Mouse (Mus musculus) urinary bladder, postnatal 10 days (tissue): ENCODE measurements at regions not wholly inside any gene's neighbourhood (a gene's known extent, or its start where the extent isn't known, plus 50 kb on each side); places are given as distances from the start of the nearest gene placed in this dataset.

Source experiments
- DNase-seq: peaks from one replicate; pipeline ENCODE4 v3.0.0; 2022; ENCODE audit warnings: low spot score

DNA sequence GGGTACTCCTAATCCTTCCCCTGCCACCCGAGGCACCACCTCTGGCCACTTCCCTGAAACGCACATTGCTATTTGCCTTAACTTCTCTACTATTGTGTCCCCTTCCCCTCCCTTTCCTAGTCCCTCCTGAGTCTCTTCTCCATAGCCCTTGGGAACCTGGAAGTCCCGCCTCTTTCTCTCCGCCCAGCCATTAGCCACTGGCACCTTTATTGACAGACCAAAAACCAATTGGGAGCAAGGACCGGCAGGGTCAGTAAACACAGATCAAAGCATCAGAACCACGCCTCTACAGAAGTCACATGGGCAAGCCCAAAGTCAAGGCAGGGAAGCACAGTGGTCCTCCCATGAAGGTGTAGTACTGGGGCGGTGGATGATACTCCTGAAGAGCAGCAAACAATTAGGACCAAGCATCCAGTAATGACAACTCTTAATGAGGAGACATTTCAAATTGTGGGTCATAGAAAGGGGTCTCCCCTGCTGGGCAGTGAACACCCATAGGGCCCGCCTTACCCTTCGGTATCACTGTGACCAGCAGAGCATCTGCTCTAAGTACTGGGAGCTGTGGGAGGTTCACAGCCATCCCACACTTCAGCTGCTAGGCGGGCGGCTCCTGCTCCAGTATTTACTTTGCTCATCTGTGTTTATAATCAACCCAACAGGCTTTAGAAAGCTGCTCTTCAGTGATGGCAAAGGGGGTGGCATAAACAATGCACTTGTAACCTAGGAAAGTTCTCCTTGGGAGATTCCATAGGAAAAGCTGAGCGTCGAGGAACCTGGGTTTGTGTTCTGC is 226.5 kb upstream of the Mphosph6 start:
- no peak for DNase-seq

- no peak for DNase-seq
Observed at GRCm38 (mm10) chr8:118023451-118023850, 221.7 kb upstream of the Mphosph6 start.

DNA sequence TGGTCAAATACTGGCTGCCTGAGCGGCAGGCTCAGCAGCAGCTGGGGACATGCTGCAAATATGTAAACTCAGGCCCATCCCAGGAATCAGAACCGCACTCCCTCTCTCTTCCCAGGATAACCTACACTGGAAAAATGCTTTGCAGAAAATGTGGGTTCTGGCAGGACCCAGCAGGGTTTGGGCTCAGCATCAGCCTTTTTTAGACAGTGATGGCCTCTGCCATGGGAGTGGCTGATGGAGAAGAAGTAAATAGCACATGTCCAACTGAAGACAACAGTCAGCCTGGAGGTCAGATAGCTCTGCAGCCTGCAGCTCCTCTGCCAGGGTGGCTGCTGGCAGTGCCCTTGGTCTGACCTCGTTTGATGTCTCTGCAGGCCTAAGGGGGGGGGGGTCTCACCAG is 220.2 kb upstream of the Mphosph6 start:
- DNase-seq, result no peak

DNA sequence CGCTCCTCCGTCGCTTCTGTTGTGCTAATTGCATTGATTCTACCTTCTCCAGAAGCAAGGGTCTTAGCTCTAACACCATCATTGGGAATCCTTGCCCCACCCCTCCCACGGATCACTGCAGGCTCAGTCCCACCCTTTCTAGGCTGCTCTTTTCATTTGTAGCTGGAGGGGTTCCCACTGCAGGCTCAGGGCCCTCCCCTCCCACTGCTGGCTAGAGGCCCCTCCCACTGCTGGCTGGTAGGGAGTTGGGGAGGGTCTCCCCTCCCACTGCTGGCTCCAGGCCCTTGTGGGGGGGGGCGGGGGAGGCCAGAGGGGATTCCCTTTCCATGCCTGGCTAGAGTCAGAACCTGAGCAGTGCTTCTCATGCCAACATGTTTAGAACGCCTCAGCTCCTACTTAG is 215.5 kb upstream of the Mphosph6 start:
- DNase-seq, result no peak

DNA sequence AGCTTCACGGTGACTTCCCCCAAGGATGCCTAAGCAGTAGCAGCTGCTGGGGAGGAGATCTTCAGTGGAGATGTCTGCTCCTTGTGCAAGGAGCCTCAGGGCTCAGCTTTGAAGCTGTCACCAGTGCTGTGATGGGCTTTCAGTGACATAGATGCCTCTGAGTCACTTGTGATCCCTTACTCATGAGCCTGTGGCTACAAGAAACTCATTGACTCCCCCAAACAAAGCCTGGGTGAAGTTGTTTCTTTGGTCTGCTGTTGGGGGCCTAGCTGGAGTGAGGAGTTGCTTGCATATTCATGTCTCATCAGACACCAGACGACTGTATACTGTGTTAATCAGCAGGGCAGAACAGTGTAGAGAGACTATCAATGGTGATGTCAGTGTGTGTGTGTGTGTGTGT is 203.4 kb upstream of the Mphosph6 start:
- DNase-seq, result no peak

GRCm38 (mm10) chr8:118004391-118004851 is 202.7 kb upstream of the Mphosph6 start:
- no peak for DNase-seq

DNA sequence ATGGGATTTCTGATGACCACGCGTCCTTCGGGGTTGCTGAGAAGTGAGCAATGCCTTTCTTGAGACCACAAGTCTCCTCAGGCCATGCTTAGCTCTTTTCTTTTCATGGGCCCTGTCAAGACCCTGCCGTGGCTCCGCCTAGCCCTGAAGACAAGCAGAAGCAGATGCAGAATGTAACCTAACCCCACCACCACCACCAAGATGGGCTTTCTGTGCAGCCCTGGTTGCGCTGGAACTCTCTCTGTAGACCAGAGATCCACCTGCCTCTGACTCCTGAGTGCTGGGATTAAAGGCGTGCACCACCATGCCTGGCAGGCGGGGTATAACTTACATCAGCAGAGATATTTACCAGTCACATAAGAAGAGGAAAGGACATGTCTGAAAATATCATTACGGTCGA is 199.4 kb upstream of the Mphosph6 start:
- DNase-seq, result no peak

GRCm38 (mm10) chr8:117991826-117992225 is 190.1 kb upstream of the Mphosph6 start:
- no peak for DNase-seq

DNA sequence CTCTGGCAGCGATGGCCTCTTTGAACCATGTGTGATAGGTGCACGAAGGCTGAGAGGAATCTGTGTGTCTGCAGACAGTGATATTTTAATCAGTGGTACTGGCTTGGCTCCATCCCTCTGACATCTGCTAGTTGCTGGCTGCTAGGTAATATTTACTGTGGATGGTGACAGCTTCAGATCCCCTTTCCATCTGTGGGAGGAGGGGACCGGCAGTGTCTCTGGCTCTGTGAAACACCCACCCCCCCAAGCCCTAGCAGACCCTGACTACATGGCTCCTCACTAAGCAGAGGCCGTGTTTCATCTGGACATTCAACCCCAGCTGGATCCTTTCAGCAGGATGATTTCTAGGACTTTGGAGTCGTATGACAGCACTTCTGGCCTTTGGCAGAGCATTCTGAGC is 187.0 kb upstream of the Mphosph6 start:
- DNase-seq, result no peak

DNA sequence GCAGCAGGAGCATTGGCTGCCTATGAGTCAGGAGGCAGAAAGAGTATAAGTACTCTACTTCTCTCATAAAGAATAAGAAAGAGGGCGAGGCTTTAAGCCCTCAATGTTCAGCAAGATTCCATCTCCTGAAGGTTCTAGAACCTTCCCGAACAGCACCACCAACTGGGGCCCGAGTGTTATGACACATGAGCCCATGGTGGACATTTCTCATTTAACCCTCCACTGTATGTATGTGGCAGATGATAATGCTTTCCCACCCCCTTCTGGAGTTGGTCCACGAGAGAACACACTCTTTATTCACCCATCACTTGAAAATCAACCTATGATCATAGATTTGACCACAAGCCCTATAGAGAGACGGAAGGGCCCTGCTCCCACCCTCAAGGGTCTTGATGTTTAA is 166.6 kb upstream of the Mphosph6 start:
- no peak for DNase-seq

GRCm38 (mm10) chr8:117966556-117966955 is 164.8 kb upstream of the Mphosph6 start:
- no peak for DNase-seq

- no peak for DNase-seq
Observed at GRCm38 (mm10) chr8:117963426-117963825, 161.7 kb upstream of the Mphosph6 start.

GRCm38 (mm10) chr8:117962666-117963065 is 160.9 kb upstream of the Mphosph6 start:
- no peak for DNase-seq

DNA sequence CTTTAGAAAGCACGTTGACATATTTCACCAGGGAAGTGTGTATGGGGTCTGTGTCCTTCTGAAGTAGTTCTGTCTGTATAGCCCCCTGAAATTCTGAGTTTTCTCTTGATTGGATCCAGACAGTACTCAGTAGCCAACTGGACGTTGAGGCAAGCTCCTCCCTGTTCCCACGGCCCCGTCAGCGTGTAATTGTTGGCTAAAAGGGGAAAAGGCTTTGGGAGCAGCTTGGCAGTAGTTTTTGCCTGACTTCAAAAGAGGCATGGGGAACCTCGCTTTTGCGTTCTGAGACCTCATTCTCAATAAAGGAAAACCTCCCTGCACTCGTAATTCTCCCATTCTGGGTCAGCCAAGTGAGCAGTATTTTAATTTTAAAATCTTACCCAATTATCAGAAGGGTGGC is 157.8 kb upstream of the Mphosph6 start:
- no peak for DNase-seq

DNA sequence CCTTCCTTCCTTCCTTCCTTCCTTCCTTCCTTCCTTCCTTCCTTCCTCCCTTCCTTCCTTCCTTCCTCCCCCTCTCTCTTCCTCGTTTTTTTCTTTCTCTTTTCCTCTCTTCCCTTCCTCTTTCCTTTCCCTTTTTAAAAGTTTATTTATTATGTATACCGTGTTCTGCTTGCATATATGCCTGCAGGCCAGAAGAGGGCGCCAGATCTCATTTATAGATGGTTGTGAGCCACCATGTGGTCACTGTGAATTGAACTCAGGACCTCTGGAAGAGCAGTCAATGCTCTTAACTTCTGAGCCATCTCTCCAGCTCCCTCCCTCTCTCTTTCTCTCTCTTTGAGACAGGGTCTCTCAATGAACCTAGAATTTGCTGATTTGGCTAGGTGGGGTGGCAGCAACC is 157.2 kb upstream of the Mphosph6 start:
- no peak for DNase-seq

DNA sequence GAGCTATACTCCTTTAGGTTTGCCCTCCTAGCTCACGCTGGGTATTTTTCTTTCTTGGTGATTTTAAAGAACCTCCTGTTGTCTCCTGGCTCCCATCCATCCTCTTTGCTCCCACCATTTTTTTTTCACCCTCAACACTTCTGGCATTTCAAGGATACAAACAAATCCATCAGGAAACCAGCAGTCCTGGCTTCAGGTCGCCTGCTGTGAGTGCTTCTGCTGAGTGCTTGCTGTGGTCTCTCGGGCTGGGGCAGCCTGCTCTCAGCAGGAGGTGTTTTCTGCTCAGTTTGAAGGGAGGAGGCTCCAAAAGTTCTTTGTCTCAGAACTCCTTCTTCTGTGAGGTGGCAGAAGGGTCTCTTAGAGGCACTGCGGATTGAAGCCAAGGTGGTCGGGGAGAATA is 149.9 kb upstream of the Mphosph6 start:
- DNase-seq, result no peak

GRCm38 (mm10) chr8:117946540-117946939 is 144.8 kb upstream of the Mphosph6 start:
- DNase-seq, result no peak

- no peak for DNase-seq
Observed at GRCm38 (mm10) chr8:117934566-117935094, 132.9 kb upstream of the Mphosph6 start.

- no peak for DNase-seq
Observed at GRCm38 (mm10) chr8:117930687-117931086, 128.9 kb upstream of the Mphosph6 start.

DNA sequence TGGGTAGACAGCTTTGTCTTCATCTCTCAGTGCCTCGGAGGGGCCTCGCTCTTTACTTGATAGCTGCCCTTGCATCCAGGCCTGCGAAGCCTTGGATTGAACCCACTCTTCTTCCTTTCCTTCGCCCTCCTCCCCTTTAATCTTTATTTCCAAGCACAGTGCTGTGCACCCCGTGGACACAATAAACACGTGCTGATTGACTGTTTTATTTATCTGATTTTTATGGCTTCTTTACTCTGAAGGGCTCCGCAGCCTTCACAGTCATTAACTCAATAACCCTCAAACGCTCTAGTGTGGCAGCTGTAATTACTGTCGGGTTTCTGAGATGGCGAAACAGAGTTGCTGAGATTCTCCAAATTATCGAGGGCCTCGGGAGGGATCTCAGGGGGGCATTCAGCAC is 127.9 kb upstream of the Mphosph6 start:
- no peak for DNase-seq

DNA sequence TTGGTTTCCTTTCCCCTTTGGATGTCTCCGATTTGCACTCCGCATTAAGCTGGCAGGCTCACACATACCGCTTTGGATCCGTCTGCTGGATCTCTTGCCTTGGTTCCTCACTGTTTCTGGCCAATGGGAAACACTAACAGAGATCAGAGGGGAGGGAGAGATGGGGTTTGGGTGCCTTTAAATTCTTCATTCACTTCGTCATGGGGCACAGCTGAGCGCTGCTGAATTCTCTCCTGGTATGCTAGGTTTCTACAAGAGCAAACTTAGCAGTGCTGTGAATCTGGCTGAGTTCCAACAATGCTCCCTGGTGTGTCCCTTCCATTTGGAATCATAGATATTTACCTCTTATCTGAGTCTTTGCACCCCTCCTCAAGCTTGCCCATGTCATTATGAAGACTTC is 121.6 kb upstream of the Mphosph6 start:
- DNase-seq, result no peak

DNA sequence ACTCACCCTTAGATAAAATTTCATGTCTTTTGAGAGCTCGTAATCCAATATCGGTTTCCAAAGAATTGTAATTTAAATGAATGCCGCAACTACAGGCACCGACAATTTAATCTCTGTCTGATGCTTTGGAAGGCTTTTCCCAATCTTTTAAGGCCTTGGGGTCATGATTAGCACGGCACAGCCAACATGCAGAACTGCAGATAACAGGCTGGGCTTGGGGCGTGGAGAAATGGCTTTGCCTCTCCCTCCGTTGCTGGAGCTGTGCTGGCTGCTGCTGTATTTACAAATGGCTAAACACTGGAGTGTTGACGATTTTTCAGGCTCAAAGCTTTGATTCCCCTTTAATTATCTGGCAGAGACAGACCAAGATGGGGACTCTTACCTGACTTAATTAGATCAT is 101.3 kb upstream of the Mphosph6 start:
- no peak for DNase-seq

- no peak for DNase-seq
Observed at GRCm38 (mm10) chr8:117899892-117900291, 98.1 kb upstream of the Mphosph6 start.

- no peak for DNase-seq
Observed at GRCm38 (mm10) chr8:117898015-117898414, 96.3 kb upstream of the Mphosph6 start.
